Mouse (Mus musculus) erythroblast, embryonic 14.5 days (primary cell): ENCODE measurements around the gene Entpd7.

Experiments used
- GATA1 ChIP-seq: IDR thresholded peaks from 2 replicates; pipeline ENCODE4 v1.6.1; 2012; ENCODE audit warnings: low read length, inconsistent platforms, mixed read lengths
- TAL1 ChIP-seq: IDR thresholded peaks from 3 replicates; pipeline ENCODE4 v1.6.1; 2012; ENCODE audit warnings: low read length, inconsistent platforms, mixed read lengths

DNA sequence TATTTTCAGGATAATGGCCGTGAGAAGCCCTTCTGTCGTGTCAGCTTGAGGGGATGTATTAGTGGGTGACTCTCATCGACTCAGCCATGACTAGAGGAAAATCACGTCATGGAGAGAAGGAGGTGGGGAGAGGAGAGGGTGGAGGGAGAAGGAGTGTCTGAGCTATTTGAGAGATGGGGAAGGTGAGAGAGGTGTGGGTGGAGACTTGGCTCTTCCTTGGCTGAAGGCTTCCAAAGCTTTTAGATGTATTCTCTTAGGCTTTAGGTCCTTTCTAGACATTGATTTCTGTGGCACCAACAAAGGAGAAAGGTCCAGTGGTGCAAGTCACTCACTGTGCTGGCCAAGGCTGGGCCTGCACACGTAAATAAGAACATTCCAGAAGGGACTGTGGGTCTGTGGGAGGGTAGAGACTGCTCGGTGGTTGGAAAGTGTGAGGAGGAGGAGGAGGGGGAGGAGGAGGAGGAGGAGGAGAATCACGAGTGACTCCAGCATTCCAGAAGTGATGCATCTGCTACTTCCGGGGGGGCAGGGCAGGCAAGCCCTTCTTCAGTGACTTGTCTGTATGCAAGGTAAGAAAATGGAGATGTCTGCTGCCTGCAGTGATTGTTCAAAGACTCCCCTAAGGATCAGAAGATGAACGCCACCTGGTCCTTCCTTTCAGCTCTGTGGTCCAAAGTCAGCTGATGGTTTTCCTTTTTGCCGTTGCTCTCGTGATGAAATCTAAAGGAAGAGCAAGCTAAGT is 9.7 kb downstream of the Entpd7 start:
- no peak for TF ChIP-seq GATA1
- TF ChIP-seq TAL1 = no peak
